Mouse (Mus musculus): ENCODE measurements around the gene Pik3ca. TPM values are rescaled to one million over a fixed set of nuclear protein-coding genes. Genes with fewer than 3 reads are reported as not detected.

The Pik3ca gene
- polyA plus RNA-seq, 1 experiment = 24.8 TPM

GRCm38 (mm10) chr3:32441710-32442109 is 44.2 kb downstream of the Pik3ca start:
- DNase-seq (ENCODE audit: low spot score) = no peak

- DNase-seq (ENCODE audit: low spot score) = no peak
Measured at GRCm38 (mm10) chr3:32454329-32455021, 57.0 kb downstream of the Pik3ca start.

- no peak for DNase-seq (ENCODE audit: low spot score)
Measured at GRCm38 (mm10) chr3:32459777-32460176, 62.3 kb downstream of the Pik3ca start.

GRCm38 (mm10) chr3:32467321-32467720 is 69.8 kb downstream of the Pik3ca start:
- no peak for DNase-seq (ENCODE audit: low spot score)

GRCm38 (mm10) chr3:32468411-32468810 is 70.9 kb downstream of the Pik3ca start:
- DNase-seq (ENCODE audit: low spot score) = no peak

GRCm38 (mm10) chr3:32470449-32470848 is 73.0 kb downstream of the Pik3ca start:
- no peak for DNase-seq (ENCODE audit: low spot score)

GRCm38 (mm10) chr3:32471098-32471497 is 73.6 kb downstream of the Pik3ca start:
- no peak for DNase-seq (ENCODE audit: low spot score)

- DNase-seq (ENCODE audit: low spot score) = no peak
Measured at GRCm38 (mm10) chr3:32472191-32472900, 74.9 kb downstream of the Pik3ca start.

- no peak for DNase-seq (ENCODE audit: low spot score)
Measured at GRCm38 (mm10) chr3:32473184-32473583, 75.7 kb downstream of the Pik3ca start.

GRCm38 (mm10) chr3:32479961-32480360 is 82.5 kb downstream of the Pik3ca start:
- DNase-seq (ENCODE audit: low spot score) = no peak

- no peak for DNase-seq (ENCODE audit: low spot score)
Measured at GRCm38 (mm10) chr3:32483035-32483434, 85.6 kb downstream of the Pik3ca start.

- no peak for DNase-seq (ENCODE audit: low spot score)
Measured at GRCm38 (mm10) chr3:32486543-32486942, 89.1 kb downstream of the Pik3ca start.

GRCm38 (mm10) chr3:32488172-32488571 is 90.7 kb downstream of the Pik3ca start:
- no peak for DNase-seq (ENCODE audit: low spot score)

GRCm38 (mm10) chr3:32490076-32490927 is 92.8 kb downstream of the Pik3ca start:
- DNase-seq (ENCODE audit: low spot score) = no peak

- no peak for DNase-seq (ENCODE audit: low spot score)
Measured at GRCm38 (mm10) chr3:32490928-32491315, 93.5 kb downstream of the Pik3ca start.

GRCm38 (mm10) chr3:32492097-32493090 is 94.9 kb downstream of the Pik3ca start, which contains the start of gene Kcnmb3:
Kcnmb3 (minus strand) TSS chr3:32492231.
- no peak for DNase-seq (ENCODE audit: low spot score)

GRCm38 (mm10) chr3:32494387-32495087 is 97.1 kb downstream of the Pik3ca start:
- DNase-seq (ENCODE audit: low spot score) = no peak

GRCm38 (mm10) chr3:32495088-32495770 is 97.8 kb downstream of the Pik3ca start:
- DNase-seq (ENCODE audit: low spot score) = no peak

- DNase-seq (ENCODE audit: low spot score) = no peak
Measured at GRCm38 (mm10) chr3:32495856-32496710, 98.6 kb downstream of the Pik3ca start.
